Mouse (Mus musculus) hindlimb bud, embryonic 11.5 days (tissue): ENCODE data around the gene Naglu.

Source experiments
- DNase-seq: peaks from one replicate; pipeline ENCODE4 v3.0.0-alpha.2; 2012; ENCODE audit warnings: low read depth, low spot score; ENCODE audit errors: extremely low spot score

Naglu gene

GRCm38 (mm10) chr11:101069391-101070188, at the start of gene Naglu:
Naglu (plus strand) TSS chr11:101070012.
- DNase-seq: no peak

DNA sequence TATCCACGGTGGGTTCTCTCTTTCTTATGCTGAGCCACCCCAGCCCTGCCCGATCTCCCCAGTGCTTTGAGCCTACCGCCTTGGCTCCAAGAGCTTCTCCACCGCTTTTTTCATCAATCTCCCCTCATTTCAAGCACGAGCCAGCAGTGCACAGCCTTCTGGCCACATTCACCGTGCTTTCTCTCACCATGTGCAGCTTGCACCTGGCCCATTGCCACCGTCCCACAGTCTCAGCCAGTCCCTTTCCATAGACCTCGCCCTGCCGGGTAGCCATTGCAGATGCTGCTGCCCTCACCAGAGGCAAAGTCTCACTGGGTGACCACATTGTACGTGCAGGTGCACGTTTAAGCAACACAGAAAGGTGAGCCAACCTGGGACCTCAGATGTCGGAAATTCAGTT, 46.4 kb upstream of the Naglu start:
- no peak for DNase-seq

DNA sequence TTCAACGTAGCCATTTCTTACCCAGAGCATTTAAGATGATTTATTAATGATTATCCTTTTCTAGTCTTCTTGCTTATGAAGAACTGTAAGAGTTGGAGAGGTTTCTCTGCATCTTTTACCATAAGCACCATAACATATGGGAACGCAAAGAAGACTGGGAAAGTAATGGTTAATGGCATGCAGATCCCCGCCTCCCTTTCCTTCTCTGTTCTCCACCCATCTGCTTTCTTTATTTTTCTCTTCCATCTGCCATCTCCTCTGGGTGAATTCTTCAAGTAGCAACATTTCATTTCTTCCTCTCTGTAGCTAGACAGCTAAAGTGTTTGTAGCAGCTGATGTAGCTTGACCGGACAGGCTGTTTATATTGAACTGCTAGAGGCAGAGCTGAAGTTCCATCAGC, 45.8 kb upstream of the Naglu start:
- DNase-seq: no peak

- no peak for DNase-seq
Observed at GRCm38 (mm10) chr11:101027121-101027520, 42.7 kb upstream of the Naglu start.

DNA sequence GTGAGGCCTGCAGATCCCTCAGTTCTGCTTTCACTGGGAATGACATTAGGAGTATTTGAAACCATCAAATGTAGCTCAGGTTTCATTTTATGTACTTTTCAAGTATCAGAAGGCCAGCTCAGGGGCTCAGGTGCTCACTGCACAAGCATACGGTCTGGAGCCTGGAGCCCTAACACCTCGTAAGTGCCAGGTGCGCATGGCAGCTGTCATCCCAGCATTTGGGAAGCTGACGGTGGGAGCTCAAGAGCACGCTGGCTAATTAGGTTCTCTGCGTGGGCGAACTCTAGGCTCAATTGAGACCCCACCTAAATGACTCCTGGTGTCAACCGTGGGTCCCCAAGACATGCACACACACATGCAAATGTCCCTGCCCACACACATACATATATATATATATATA, 40.5 kb upstream of the Naglu start:
- no peak for DNase-seq

GRCm38 (mm10) chr11:101030136-101030807, 39.5 kb upstream of the Naglu start:
- DNase-seq: no peak

DNA sequence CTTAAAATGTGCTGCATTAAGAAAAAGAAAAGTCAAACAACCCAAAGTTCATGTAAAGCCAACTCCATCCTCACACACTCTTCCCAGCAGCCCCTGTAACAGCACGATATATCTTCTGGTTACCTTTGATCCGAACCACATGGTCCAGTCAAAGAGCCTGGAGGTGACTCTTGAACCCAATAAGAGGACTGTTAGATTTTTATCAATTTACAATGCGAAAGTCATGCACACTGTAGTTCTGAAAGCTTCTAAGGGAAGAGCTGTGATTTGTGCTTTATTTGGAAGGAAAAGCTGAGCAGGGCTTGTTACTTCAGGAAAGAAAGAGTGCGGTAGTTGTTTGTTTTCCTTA, 39.0 kb upstream of the Naglu start:
- no peak for DNase-seq

- DNase-seq: no peak
Observed at GRCm38 (mm10) chr11:101031470-101031869, 38.3 kb upstream of the Naglu start.

DNA sequence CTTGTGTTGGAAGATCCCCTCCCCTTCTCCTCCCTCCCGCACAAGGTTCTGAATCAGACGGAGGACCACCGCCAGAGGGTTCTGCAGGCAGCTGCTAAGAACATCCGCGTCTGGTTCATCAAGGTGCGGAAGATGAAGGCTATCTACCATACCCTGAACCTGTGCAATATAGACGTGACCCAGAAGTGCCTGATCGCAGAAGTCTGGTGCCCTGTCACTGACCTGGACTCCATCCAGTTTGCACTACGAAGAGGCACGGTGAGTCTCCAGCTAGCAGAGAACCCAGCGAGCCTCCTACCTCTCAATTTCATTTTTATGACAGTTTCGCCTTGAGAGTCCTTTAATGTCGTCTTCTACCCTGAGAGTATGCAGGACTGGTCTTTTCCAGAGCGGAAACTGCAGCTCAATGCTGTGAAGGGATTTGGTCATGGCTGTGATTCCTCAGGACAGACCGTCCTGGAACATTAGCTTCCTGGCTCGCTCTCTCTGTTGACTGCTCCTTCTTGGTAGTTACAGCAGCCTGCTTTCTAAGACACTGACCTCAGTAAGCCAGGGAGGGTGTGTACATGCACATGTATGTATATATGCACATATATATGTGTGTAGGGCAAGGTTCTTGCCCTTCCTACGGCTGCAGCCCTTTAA, 35.8 kb upstream of the Naglu start:
- no peak for DNase-seq

DNA sequence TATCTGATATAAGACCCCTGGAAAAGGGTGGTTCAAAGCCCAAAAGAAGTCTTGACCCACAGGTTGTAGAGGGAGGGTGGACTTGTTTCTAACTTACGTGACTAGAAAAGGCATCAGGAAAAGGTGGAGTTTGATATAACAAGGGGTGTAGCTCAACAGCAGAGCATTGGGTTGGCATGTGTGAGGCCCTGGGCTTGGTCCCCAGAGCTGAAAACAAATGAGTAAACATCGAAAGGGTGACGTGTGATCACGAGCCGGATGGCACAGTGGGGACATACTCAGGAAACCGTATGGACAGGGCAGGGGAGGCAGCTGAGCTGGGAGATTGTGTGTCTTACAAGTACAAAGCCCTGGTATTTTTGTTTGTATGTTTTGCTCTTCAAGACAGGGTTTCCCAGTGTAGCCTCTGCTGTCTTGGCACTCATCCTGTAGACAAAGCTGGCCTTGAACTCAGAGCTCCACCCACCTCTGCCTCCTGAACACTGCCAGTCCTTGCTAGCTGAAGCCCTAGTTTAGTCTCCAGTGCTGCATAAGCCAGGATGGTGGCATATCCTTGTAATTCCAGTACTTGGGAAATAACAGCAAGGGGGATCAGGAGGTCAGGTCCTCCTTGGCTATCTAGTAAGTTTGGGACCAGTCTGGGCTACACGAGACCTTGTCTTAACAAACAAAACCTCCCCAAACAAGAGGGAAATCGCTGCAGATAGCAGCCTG, 35.0 kb upstream of the Naglu start:
- no peak for DNase-seq

GRCm38 (mm10) chr11:101035328-101035695, 34.5 kb upstream of the Naglu start:
- no peak for DNase-seq

GRCm38 (mm10) chr11:101037795-101038194, 32.0 kb upstream of the Naglu start:
- DNase-seq: no peak

DNA sequence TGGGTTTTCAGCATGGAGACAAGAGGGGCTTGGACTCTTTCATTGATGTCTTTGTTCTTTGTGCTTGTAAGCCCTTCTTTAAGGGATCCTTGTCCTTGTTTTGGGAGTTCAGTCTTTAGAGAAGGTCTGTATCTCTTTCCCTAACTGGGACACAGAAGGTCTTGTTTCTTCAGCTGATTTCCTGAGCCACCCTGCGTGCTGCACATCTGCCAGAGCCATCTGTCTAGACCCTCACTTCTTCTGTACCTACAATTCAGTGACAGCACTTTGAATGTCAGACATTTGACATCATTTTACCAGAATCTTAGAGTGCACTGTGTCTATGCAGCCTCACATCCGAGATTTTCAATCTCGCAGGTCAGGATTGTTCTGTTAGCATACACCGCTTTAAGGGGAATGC, 24.0 kb upstream of the Naglu start:
- DNase-seq: no peak

- no peak for DNase-seq
Observed at GRCm38 (mm10) chr11:101046440-101046839, 23.4 kb upstream of the Naglu start.

DNA sequence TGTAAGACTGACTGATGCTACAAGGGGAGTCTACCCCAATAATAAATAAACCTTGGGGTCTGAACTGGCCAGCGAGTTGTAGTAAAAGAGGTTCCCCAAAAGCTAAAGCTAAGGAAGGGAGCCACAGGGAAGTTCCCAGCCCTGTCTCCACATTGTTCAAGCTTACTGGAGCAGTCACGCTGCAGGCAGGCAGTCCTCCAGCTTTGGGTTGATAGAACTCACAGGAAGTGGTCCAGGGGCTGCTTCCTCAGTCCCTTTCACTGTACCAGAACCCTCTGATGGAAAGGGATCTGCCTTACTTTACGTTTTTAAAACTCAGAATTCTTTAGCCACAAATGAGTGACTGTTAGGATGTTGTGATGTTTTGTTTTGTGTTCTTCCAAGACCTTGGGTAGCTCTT, 22.3 kb upstream of the Naglu start:
- no peak for DNase-seq

DNA sequence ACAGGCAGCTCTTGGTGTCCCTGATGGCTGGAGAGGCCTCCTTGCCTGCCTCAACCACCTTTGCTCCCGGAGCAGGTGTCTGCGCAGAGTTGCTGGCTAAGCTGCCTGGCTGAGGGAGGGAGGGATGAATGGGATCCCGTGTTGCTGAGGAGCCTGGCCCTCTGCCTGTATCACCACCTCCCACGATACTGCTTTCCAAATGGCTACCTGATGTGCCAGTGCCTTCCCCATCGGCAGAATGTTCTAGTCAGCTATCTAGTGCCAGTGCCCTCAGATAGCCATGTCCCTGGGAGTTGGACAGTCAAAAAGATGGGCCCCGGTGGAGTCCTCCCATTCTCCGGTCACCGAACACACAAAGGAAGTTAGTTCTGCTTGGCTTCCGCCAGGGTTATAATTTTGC, 19.5 kb upstream of the Naglu start:
- DNase-seq: no peak

DNA sequence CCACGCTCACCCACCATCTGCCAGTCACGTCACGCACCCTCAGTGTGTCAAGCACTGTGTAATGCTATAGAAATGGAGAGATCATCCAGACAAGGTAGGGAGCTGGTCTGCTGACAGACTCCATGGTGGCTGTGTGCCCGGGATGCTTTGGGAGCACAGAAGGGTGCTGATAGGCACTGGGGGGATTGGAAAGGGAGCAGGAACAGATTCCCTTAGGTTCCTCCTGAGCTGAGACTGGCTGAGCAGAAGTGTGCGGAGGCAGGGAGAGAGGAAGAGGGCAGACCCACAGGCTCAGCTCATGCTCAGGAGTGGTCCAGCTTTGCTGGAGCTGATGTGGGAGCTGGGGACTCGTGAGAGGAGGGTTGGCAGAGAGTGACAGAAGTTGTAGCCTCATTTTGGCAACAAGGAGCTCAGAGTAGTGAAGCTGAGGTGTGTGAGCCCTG, 18.7 kb upstream of the Naglu start:
- DNase-seq: no peak

- DNase-seq: no peak
Observed at GRCm38 (mm10) chr11:101051617-101052016, 18.2 kb upstream of the Naglu start.

DNA sequence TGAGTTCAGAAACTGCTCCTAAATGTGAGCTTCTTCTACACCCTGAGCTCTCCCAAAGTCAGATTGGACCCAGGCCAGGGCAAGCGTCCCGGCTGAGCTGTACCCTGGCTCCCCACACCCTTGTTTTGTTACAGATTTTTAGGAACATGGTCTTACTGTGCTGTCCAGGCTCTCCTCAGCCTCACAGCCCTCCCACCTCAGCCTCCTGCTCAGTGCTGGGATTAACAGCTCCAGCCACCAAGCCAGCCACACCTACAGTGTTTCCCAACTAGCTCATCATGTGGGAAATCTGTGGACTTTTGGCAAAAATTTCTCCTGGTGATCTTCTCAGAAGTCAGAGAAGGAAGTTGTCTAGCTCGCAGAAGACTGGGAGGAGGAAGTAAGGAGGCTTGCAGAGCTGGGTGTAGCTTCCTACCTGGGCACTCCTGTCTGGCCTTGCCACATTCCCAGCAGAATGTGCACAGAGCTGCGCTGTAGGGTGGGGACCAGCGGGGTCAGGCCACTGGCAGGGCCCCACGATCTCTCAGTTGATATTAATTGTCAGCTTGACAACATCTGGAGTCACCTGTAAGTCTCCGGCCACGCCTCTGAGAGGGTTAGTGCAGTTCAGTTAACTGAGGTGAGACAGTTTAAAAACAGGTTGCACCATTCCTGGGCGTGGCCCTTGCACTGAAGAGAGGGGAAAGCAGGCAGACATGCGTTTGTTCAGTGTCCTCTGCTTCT, 16.9 kb upstream of the Naglu start:
- DNase-seq: no peak

- DNase-seq: no peak
Observed at GRCm38 (mm10) chr11:101053974-101054373, 15.8 kb upstream of the Naglu start.

GRCm38 (mm10) chr11:101055418-101055817, 14.4 kb upstream of the Naglu start:
- no peak for DNase-seq
